Mouse (Mus musculus): Measurements from ENCODE around the gene Gm21904. TPM values are rescaled to one million over a fixed set of nuclear protein-coding genes. Genes with fewer than 3 reads are reported as not detected.
"Not testable (repeated sequence)": the region's sequence is repeated elsewhere in the genome, so short reads cannot be mapped to it uniquely, and the experiment has no call there.

Gm21904 gene
- polyA plus RNA-seq (2012; rRNA removed) = not detected in 2 replicates

- not testable (repeated sequence) for DNase-seq (ENCODE audit: low spot score)
Observed at GRCm38 (mm10) chrY:17846166-17846565, at the start of gene Gm21904. Gene Gm21904, minus strand, starts transcription at chrY:17846266.

GRCm38 (mm10) chrY:17874441-17874840, 28.4 kb upstream of the Gm21904 start, which contains the start of the genes Gm20772 and Gm20831:
Gene Gm20772, plus strand, starts transcription at chrY:17874741.
Gene Gm20831, plus strand, starts transcription at chrY:17874741.
- not testable (repeated sequence) for DNase-seq (ENCODE audit: low spot score)

Other genes with a start within 250 kb of the Gm21904 start
- not detected in 2 replicates for gene Gm20772, start 28.5 kb upstream of the Gm21904 start, polyA plus RNA-seq (2012; rRNA removed)
- gene Gm20831, start 28.5 kb upstream of the Gm21904 start, polyA plus RNA-seq (2012; rRNA removed) = not detected in 2 replicates
- not detected in 2 replicates for gene Srsy, start 91.1 kb upstream of the Gm21904 start, polyA plus RNA-seq (2012; rRNA removed)
- not detected in 2 replicates for gene Gm21764, start 215.5 kb upstream of the Gm21904 start, polyA plus RNA-seq (2012; rRNA removed)
- gene Ssty1, start 242.8 kb upstream of the Gm21904 start, polyA plus RNA-seq (2012; rRNA removed) = not detected in 2 replicates

All from urinary bladder, adult 2 months (tissue).